Mouse (Mus musculus) layer of hippocampus, postnatal 10 days (tissue): ENCODE results near the gene Sc5d. TPM values are rescaled to one million over a fixed set of nuclear protein-coding genes. Genes with fewer than 3 reads are reported as not detected.
A peak's percentile ranks its signal among the peaks of the same experiment; 100 is the strongest.

Experiments used
- DNase-seq, 2 experiments: peaks; one replicate each; pipeline ENCODE4 v3.0.0; 2021; ENCODE audit warnings: low spot score in 2 of 2
- long read RNA-seq: library from polyadenylated mRNA; stranded (forward); transcript quantifications from one replicate; pipeline ENCODE4 v2.0.0, GENCODE M21; 2023
- total RNA-seq, 2 experiments: library from RNA; stranded (reverse); gene quantifications; 2 replicates each; pipeline ENCODE4 v1.2.3; 2021

The Sc5d gene
- total RNA-seq, result 10 to 100 TPM; 57.9 to 63.4 TPM
- long read RNA-seq, full-length matches to known transcripts, result 65 of 79 reads
- long read RNA-seq, partial matches to known transcripts, result 4 of 79 reads
- long read RNA-seq, other reads (novel, unspliced or antisense), result 10 of 79 reads

DNA sequence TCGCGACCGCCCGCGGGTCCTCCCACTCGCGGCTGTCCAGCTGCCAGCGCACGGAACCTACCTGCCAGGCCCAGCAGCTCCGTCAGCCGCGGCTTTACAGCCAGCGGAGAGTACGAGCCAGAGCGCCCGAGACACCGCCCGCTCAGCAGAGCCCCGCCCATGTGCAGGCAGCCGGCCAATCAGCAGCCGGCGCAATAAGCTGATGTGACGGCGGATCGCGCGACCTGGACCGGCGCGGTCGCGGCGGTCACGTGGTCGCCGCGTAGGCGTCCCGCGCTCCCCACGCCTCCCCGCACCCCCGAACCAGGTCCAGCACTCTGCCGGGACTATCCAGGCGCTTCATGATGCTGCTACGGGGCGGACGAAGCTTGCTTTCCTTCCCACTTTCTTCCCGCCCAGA, at the start of gene Sc5d:
TSS of gene Sc5d (minus strand) at position 112 of the 400 bp plus-strand sequence.
- peak; percentile 93 to 96 for DNase-seq

GRCm38 (mm10) chr9:42311311-42311710, 47.3 kb upstream of the Sc5d start:
- no peak for DNase-seq

DNA sequence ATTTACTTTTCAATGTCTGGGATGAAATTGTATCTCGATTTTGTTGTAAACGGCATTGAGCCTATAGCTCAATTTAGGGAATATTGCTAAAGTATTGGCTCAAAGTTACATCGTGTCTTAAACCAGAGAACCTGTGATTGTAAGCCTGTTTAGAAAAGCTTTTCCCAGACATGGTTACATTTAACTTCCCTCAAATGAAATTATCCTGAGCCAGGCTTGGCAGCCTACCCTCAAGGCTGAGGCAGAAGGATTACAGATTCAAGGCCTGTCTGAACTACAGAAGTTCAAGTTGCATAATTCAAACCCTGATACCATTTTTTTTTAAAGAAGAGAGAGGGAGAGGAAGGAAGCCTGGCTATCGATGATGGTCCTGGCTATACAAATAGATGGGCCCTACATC, 39.8 kb upstream of the Sc5d start:
- DNase-seq, result no peak

GRCm38 (mm10) chr9:42301082-42301633, 37.1 kb upstream of the Sc5d start:
- DNase-seq, result no peak

- DNase-seq, result no peak
Observed at GRCm38 (mm10) chr9:42296297-42296922, 32.4 kb upstream of the Sc5d start.

DNA sequence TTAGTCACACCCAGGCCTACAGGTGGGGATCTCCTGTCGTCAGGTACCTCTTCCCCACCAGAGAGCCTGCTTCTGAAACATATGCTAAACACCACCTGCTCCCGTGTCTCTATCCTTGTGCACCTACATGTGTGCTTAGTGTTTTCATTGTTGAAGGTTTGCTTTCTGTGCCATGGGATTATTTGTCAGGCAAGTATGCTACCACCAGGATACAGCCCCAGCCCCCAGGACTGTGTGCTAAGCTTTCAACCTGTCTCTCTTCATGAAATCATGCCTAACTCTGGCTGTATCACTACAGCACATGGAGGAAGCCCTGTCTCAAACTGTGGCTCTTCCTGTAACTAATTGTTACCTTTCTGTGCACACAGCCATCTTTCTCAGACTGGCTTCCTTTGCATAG, 30.1 kb upstream of the Sc5d start:
- no peak for DNase-seq

GRCm38 (mm10) chr9:42293596-42293995, 29.5 kb upstream of the Sc5d start:
- no peak for DNase-seq

GRCm38 (mm10) chr9:42293051-42293450, 29.0 kb upstream of the Sc5d start:
- no peak for DNase-seq

- DNase-seq, result no peak
Observed at GRCm38 (mm10) chr9:42279676-42280075, 15.6 kb upstream of the Sc5d start.

DNA sequence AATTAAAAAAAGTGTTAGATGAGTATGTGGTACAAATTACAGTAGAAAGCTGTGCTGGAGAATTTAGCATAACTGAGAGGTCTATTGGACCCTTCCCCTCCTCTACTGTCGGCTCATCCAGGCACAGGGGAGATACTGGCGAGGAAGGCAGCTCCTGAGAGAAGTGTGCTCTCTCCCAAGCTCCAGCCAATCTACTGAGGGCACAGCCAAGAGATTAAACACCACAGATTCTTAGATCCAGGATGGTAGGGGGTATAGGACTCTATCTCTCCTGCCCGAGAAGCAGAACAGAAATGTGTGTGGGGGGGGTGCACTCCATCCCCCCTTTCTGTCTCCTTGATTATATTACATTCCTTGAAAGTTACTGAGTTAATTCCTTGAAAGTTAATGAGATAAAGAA, 14.0 kb upstream of the Sc5d start:
- DNase-seq, result no peak

GRCm38 (mm10) chr9:42277606-42278005, 13.6 kb upstream of the Sc5d start:
- DNase-seq, result no peak

DNA sequence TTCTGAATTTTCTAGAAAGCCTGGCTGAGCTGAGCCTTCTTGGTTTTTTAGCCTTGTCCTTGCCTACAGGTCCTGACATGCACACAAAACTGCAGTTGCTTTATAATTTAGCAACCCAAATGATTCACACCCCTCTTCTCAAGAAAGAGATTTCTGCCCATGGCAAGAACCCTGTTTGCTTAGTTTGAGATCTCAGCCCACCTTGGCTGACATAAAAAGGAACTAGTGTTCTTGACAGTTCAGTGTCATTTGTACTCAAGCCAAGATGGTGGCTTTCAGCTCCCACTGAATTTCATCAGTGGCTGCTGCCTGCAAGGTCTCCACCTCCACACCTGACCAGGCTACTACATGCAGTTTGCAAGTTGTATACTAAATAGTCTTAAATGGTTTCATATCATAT, 13.1 kb upstream of the Sc5d start:
- DNase-seq, result no peak

DNA sequence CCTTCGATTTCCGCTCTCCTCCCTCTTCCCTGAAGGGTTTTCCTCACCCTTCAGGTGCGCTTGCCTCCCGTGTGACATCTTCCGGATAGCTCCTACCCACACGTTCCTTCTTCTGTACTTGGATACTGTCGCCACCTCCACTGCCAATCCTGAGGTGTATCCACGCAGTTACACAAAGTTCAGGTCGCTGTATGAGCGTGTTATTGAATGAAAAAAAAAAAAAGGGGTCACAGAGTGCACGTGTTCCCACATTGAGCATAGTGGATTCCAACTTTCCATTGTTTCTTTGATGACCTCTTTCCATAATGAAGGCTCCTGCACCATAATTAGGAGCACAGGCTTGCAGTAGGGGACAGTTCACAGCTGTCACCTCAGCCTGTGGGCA, 11.7 kb upstream of the Sc5d start:
- no peak for DNase-seq

DNA sequence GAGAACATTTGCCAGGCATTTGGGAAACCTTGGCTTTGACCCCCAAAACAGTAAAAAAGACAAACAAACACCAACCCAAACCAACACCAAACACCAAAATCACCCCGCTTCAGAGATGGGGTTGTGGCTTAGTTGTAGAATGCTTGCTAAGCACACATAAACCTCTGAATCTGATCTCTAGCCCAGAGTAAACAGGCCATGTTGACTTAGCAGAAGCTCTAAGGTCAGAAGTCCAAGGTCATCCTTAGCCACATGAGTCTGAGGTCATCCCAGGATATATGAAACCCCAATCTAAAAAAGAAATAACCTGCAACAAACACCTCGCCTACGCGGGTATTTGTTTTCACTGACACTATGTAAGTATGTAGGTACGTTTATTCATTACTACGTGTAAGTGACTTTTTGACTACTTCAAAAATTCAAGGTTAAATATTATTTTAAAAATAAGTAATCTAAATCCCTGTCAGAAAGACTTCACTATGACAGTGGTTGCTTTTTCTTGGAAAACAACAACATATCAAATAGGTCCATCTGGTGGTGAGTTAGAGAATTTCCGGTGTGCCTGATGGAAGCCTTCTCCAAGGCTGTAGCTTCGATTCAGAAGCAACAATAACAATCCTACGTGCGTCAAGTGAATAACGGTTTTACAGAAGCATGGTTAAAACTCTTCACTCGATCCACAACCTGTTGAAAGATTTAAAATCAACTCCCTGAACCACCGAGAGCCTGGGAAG, 11.1 kb upstream of the Sc5d start:
- peak in 1 of 2 experiments; percentile 27 for DNase-seq

- DNase-seq, result no peak
Observed at GRCm38 (mm10) chr9:42273682-42274296, 9.7 kb upstream of the Sc5d start.

DNA sequence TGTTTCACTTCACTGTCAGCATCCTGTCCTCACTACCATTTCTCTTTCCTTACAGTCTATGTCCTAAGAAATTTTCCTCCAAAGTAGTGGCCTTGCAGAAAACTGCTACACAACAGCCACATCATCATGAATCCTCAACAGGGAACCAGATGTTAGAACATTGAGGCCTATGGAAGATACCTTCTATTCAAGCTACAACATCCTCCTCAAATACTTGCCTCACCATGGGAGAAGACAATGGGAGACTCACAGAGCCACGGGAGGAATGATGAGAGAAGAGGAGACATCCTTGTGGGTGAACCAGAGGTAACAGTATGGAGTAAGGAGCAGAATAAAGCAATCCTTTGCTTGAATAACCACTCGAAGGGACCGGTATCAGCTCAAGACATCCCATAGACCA, 9.1 kb upstream of the Sc5d start:
- no peak for DNase-seq

DNA sequence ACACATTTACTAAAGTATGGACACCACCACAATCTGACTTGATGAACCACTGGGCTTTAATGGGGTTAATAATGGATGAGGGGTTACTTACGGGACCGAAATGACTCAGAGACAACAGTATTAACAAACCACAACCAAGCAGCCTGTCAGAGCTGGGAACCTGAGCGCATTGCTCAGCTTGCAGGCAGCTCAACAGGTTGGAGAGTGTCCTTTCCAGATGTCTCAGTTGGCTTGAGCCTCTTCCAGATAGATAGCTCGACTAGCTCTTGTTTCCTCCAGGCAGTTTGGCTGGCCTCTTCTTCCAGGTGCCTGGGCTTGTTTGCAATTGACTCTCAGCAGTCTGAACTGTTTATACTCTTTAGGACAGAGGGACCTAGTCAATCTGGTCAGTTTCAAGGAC, 8.6 kb upstream of the Sc5d start:
- no peak for DNase-seq

DNA sequence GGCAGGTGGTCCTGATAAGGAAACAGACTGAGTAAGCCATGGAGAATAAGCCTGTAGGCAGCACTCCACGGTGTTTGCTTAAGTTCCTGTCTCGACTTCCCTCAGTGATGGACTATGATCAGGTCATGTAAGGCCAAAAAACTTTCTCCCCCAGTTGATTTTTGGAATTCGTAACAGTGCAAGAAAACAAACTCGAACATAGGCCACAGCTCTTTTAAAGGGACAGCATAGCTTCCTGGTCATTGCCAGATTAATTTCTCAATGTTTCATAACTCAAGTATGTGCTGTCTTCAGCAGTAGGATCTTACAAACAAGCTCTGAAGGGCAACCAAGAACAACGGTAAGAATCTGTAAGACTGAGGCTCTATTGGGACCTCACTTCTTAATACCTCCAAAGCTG, 7.4 kb upstream of the Sc5d start:
- DNase-seq, result no peak

DNA sequence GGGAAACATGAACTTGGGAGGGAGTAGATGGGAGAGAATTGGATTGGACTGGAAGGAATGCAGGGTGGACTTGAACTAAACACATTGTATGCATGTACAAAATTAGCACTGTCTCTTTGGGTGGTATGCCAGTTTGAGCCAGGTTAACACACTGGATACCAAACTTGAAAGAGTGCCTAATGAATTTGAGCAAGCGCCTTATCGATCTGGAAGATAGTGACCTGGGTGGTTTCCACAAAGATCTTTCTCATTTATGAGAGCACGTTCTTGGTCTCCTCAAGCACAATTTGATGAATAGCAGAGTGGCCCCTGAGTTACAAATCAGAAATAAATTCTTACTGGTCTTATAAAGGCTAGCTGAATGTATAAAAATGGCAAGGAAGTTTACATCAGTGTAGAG, 6.6 kb upstream of the Sc5d start:
- DNase-seq, result no peak

- DNase-seq, result no peak
Observed at GRCm38 (mm10) chr9:42270081-42270480, 6.0 kb upstream of the Sc5d start.

- DNase-seq, result no peak
Observed at GRCm38 (mm10) chr9:42268371-42268770, 4.3 kb upstream of the Sc5d start.

- DNase-seq, result peak in 1 of 2 experiments; percentile 27
Observed at GRCm38 (mm10) chr9:42265309-42265708, 1.3 kb upstream of the Sc5d start.
